Mouse (Mus musculus): ENCODE measurements at regions not wholly inside any gene's neighbourhood (a gene's known extent, or its start where the extent isn't known, plus 50 kb on each side); places are given as distances from the start of the nearest gene placed in this dataset.

DNA sequence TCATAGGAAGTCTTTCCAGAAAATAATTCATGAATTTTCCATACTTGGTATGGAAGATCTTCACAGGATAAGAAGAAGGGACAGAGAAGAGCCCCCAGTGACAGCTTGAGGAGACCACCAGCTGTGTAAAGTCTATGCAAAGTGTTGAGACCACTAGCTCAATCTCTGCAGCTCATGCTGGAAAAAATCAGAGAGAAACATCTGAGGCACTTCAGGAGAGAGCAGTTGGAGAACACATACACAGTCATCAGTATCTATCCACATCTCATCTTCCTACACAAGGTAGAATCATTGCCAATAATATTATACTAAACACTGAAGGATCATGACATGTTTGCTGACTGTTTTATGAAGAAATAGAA lies 186.5 kb downstream of the Hira start:
- no peak for TF ChIP-seq CTCF (IDR thresholded peaks at IDR 0.05; ENCODE audit: control insufficient read depth, insufficient read depth, low read length)
- no peak for TF ChIP-seq POLR2A (IDR thresholded peaks at IDR 0.05; ENCODE audit: borderline replicate concordance, control insufficient read depth, low read depth, low read length)
